Mouse (Mus musculus) ES-Bruce4 (cell line): ENCODE data around the gene Tmem238. TPM values are rescaled to one million over a fixed set of nuclear protein-coding genes. Genes with fewer than 3 reads are reported as not detected.

Experiments
- H3K27ac ChIP-seq: 2 replicates; pipeline ENCODE4 v1.5.1; 2012; ENCODE audit warnings: low read length, inconsistent platforms; ENCODE audit not compliant: insufficient read depth
- H3K27me3 ChIP-seq: 2 replicates; pipeline ENCODE4 v1.6.1; 2012; ENCODE audit warnings: mild to moderate bottlenecking, low read length, inconsistent platforms; ENCODE audit not compliant: control insufficient read depth, poor library complexity, insufficient read depth, severe bottlenecking
- H3K36me3 ChIP-seq: 2 replicates; pipeline ENCODE4 v1.6.1; 2012; ENCODE audit warnings: inconsistent platforms, mild to moderate bottlenecking, low read length, moderate library complexity; ENCODE audit not compliant: control insufficient read depth, poor library complexity, insufficient read depth, severe bottlenecking
- H3K4me1 ChIP-seq: one replicate; pipeline ENCODE4 v1.8.1; 2011; ENCODE audit warnings: low read length; ENCODE audit not compliant: control insufficient read depth, insufficient read depth
- H3K4me3 ChIP-seq: 2 replicates; pipeline ENCODE4 v1.5.1; 2011; ENCODE audit warnings: low read depth, mild to moderate bottlenecking, low read length
- H3K9ac ChIP-seq: 2 replicates; pipeline ENCODE4 v1.6.1; 2012; ENCODE audit warnings: low read depth, mild to moderate bottlenecking, inconsistent platforms; ENCODE audit not compliant: poor library complexity, severe bottlenecking
- H3K9me3 ChIP-seq: replicated peaks from 2 replicates; pipeline ENCODE4 v1.6.1; 2012; ENCODE audit warnings: mild to moderate bottlenecking, low read length, inconsistent platforms; ENCODE audit not compliant: control insufficient read depth, poor library complexity, insufficient read depth, severe bottlenecking
- CTCF ChIP-seq: IDR thresholded peaks from one replicate; pipeline ENCODE4 v1.8.1; 2011; ENCODE audit warnings: low read depth, low read length
- EP300 ChIP-seq: IDR thresholded peaks from 2 replicates; pipeline ENCODE4 v1.6.1; 2011; ENCODE audit warnings: low read depth, low read length; ENCODE audit not compliant: insufficient read depth
- POLR2A ChIP-seq: IDR thresholded peaks from one replicate; pipeline ENCODE4 v1.8.1; 2011; ENCODE audit warnings: low read length; ENCODE audit not compliant: insufficient read depth
- polyA plus RNA-seq: library from polyadenylated mRNA; stranded (reverse); fragments of >200 nt; gene quantifications from 2 replicates; pipeline ENCODE4 v1.2.4, GENCODE M21; 2011; ENCODE audit warnings: low read depth; ENCODE audit not compliant: missing spikeins, insufficient read depth, insufficient read length

Gene Tmem238
- polyA plus RNA-seq, 1 experiment = 6.8 TPM

- H3K27me3 ChIP-seq = no peaks in the 10 kb centered on the region
- peak overlapping the region; percentile 89 for H3K9ac ChIP-seq
- TF ChIP-seq CTCF (no peak), POLR2A (peak; percentile 89), EP300 (peak; percentile 78)
- peaks cover 16% of the 10 kb centered on the region for H3K36me3 ChIP-seq
- peak overlapping the region; percentile 92 for H3K27ac ChIP-seq
- H3K4me3 ChIP-seq = peak overlapping the region; percentile 89
- no peaks in the 10 kb centered on the region for H3K9me3 ChIP-seq
- H3K4me1 ChIP-seq = no peaks in the 10 kb centered on the region
Observed at GRCm38 (mm10) chr7:4751971-4752820, 37.3 kb downstream of the Tmem238 start.

GRCm38 (mm10) chr7:4749169-4749568 is 40.3 kb downstream of the Tmem238 start:
- Histone ChIP-seq H3K27me3 (no peaks in the 10 kb centered on the region), H3K4me3 (no peak overlapping the region), H3K36me3 (peaks cover 20% of the 10 kb centered on the region), H3K4me1 (no peaks in the 10 kb centered on the region), H3K9me3 (no peaks in the 10 kb centered on the region), H3K27ac (no peak overlapping the region), H3K9ac (no peak overlapping the region)
- TF ChIP-seq EP300 (no peak), POLR2A (no peak), CTCF (no peak)

- H3K9ac ChIP-seq = no peak overlapping the region
- no peak overlapping the region for H3K4me3 ChIP-seq
- TF ChIP-seq POLR2A (no peak), CTCF (no peak), EP300 (no peak)
- peaks cover 20% of the 10 kb centered on the region for H3K36me3 ChIP-seq
- no peak overlapping the region for H3K27ac ChIP-seq
- H3K4me1 ChIP-seq = no peaks in the 10 kb centered on the region
- no peaks in the 10 kb centered on the region for H3K27me3 ChIP-seq
- H3K9me3 ChIP-seq = no peaks in the 10 kb centered on the region
Observed at GRCm38 (mm10) chr7:4748321-4748720, 41.1 kb downstream of the Tmem238 start.

- H3K4me1 ChIP-seq = no peaks in the 10 kb centered on the region
- H3K36me3 ChIP-seq = peaks cover 29% of the 10 kb centered on the region
- no peak for TF ChIP-seq CTCF
- TF ChIP-seq POLR2A = no peak
- no peak for TF ChIP-seq EP300
- no peaks in the 10 kb centered on the region for H3K27me3 ChIP-seq
- H3K9ac ChIP-seq = no peak overlapping the region
- H3K27ac ChIP-seq = no peak overlapping the region
- H3K9me3 ChIP-seq = no peaks in the 10 kb centered on the region
- no peak overlapping the region for H3K4me3 ChIP-seq
Observed at GRCm38 (mm10) chr7:4747156-4747899, 42.1 kb downstream of the Tmem238 start.

- Histone ChIP-seq H3K4me3 (no peak overlapping the region), H3K36me3 (peaks cover 32% of the 10 kb centered on the region), H3K9me3 (no peaks in the 10 kb centered on the region), H3K9ac (no peak overlapping the region), H3K27ac (no peak overlapping the region), H3K4me1 (no peaks in the 10 kb centered on the region), H3K27me3 (no peaks in the 10 kb centered on the region)
- no peak for TF ChIP-seq CTCF
- TF ChIP-seq EP300 = no peak
- no peak for TF ChIP-seq POLR2A
Observed at GRCm38 (mm10) chr7:4746326-4746980, 43.0 kb downstream of the Tmem238 start.
